Mouse (Mus musculus) spleen, adult 2 months (tissue): ENCODE measurements around the gene Sh3gl1. TPM values are rescaled to one million over a fixed set of nuclear protein-coding genes. Genes with fewer than 3 reads are reported as not detected.
A peak's percentile ranks its signal among the peaks of the same experiment; 100 is the strongest.

Experiments used
- DNase-seq, 2 experiments: peaks; one replicate each; pipeline versions ENCODE4 v3.0.0 to v3.0.0-alpha.2; 2012 to 2021; ENCODE audit warnings: low spot score in 2 of 2, low read depth in 1 of 2
- H3K27ac ChIP-seq: fragments of 200-500 bp; 2 replicates; pipeline ENCODE4 v1.5.1; 2012; ENCODE audit warnings: low read length, inconsistent platforms; ENCODE audit not compliant: insufficient read depth
- H3K27me3 ChIP-seq: fragments of 200-500 bp; 2 replicates; pipeline ENCODE4 v1.6.1; 2012; ENCODE audit warnings: mild to moderate bottlenecking, moderate library complexity, low read length, inconsistent platforms; ENCODE audit not compliant: control insufficient read depth, insufficient read depth
- H3K36me3 ChIP-seq: fragments of 200-500 bp; 2 replicates; pipeline ENCODE4 v1.6.1; 2012; ENCODE audit warnings: mild to moderate bottlenecking, low read length, inconsistent platforms; ENCODE audit not compliant: control insufficient read depth, insufficient read depth
- H3K4me1 ChIP-seq: fragments of 200-500 bp; 2 replicates; pipeline ENCODE4 v1.6.1; 2011; ENCODE audit warnings: inconsistent platforms; ENCODE audit not compliant: control insufficient read depth, insufficient read depth, insufficient read length
- H3K4me3 ChIP-seq: fragments of 200-500 bp; 2 replicates; pipeline ENCODE4 v1.5.1; 2011; ENCODE audit warnings: mild to moderate bottlenecking, inconsistent platforms; ENCODE audit not compliant: insufficient read depth, insufficient read length; ENCODE audit errors: extremely low read depth
- CTCF ChIP-seq: fragments of 200-500 bp; IDR thresholded peaks from 2 replicates; pipeline ENCODE4 v1.5.1; 2011; ENCODE audit warnings: mild to moderate bottlenecking, inconsistent platforms; ENCODE audit not compliant: insufficient read depth, insufficient read length, insufficient replicate concordance; ENCODE audit errors: extremely low read depth
- POLR2A ChIP-seq: fragments of 200-500 bp; IDR thresholded peaks from 2 replicates; pipeline ENCODE4 v1.6.1; 2011; ENCODE audit warnings: low read depth, low read length, inconsistent platforms
- WGBS: fragments of 180-500 bp; shearing (Covaris S2); methylation state at CpG from one replicate; pipeline ENCODE4 v1.1.7; 2018; 5-methylcytosine and 5-hydroxymethylcytosine counted together
- polyA plus RNA-seq: library from polyadenylated mRNA; depleted of rRNA; stranded (reverse); fragments of >200 nt; gene quantifications from 2 replicates; pipeline ENCODE4 v1.2.3, GENCODE M21; 2012

Gene Sh3gl1
- polyA plus RNA-seq, 1 experiment: 72.3 TPM

DNA sequence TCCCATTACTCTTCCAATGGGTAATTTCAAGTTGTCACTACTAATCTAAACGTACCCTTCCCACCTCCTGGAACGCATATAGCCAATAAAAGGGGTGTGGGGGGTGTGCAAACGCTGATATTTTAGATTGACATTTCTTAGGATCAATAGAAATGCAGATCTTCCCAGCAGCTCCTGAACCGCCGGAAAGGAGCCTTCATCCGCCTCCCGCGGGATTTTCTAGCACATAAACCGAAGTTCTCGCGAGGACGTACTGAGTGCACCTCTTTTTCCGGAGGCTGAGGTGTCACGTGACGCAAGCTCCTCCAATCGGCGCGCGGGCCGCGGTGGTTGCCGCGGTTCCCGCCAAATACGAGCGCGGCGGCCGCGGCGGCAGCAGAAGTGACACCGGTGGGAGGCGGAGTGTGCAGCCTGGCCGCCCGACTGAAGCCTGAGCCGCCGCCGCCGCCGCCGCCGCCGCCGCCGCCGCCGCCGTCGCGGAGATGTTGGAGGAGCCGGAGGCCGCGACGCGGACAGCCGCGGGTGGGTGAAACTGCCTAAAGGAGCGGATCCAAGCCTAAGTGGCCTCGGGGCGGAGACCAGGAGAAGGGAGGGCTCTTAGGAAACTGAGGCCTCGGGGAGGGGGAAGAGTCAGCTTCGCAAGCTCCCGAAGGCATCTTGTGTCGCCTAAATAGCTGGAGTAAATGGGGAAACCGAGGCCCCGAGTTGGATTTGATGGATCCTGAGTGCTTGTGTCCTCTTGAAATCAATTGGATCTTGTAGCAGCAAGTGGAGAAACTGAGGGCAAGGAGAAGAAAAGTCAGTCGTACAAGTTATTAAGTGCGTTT lies 3.8 kb upstream of the Sh3gl1 start, which contains the start of gene Chaf1a:
TSS of gene Chaf1a (plus strand) at position 410 of the 827 bp plus-strand sequence.
- Histone ChIP-seq H3K4me1 (0 out of 2 replicates have a peak, but pooled peaks cover 2% of the 10 kb centered on the region), H3K4me3 (peak within 1 kb of the TSS; percentile 61), H3K27me3 (no peaks in the 10 kb centered on the region), H3K27ac (no peak within 1 kb of the TSS), H3K36me3 (no peaks in the 10 kb centered on the region)
- DNase-seq: peak; percentile 89 to 97
- TF ChIP-seq CTCF (no peak), POLR2A (peak; percentile 11; the same call in 1 of the 2 replicates)
- WGBS: 1% methylated on average over 67 of the region's 68 CpGs

GRCm38 (mm10) chr17:56039345-56039744 lies 2.9 kb upstream of the Sh3gl1 start:
- no peak overlapping the region for H3K27ac ChIP-seq
- no peak for DNase-seq
- H3K4me3 ChIP-seq: no peak overlapping the region

GRCm38 (mm10) chr17:56038583-56039261 lies 2.3 kb upstream of the Sh3gl1 start:
- TF ChIP-seq POLR2A: no peak
- Histone ChIP-seq H3K27me3 (no peaks in the 10 kb centered on the region), H3K4me3 (no peak overlapping the region), H3K4me1 (peaks cover 9% of the 10 kb centered on the region; the same call in 1 of the 2 replicates), H3K27ac (no peak overlapping the region), H3K36me3 (no peaks in the 10 kb centered on the region)
- no peak for DNase-seq
- 76% methylated on average over 8 of the region's 8 CpGs for WGBS

More at GRCm38 (mm10) chr17:56039345-56039744, 2.9 kb upstream of the Sh3gl1 start:
- WGBS: 79% methylated on average over 4 of the region's 4 CpGs
- peaks cover 7% of the 10 kb centered on the region; the same call in 1 of the 2 replicates for H3K4me1 ChIP-seq
- no peaks in the 10 kb centered on the region for H3K27me3 ChIP-seq
- TF ChIP-seq CTCF: no peak
- no peak for TF ChIP-seq POLR2A
- no peaks in the 10 kb centered on the region for H3K36me3 ChIP-seq

GRCm38 (mm10) chr17:56036901-56037287 lies 459 bp upstream of the Sh3gl1 start:
- Histone ChIP-seq H3K4me1 (peaks cover 22% of the 10 kb centered on the region; the same call in 1 of the 2 replicates), H3K36me3 (no peaks in the 10 kb centered on the region), H3K27me3 (no peaks in the 10 kb centered on the region), H3K4me3 (peak overlapping the region; percentile 46), H3K27ac (no peak overlapping the region)
- TF ChIP-seq POLR2A (no peak), CTCF (no peak)
- DNase-seq: no peak
- WGBS: 35% methylated on average over 13 of the region's 13 CpGs

DNA sequence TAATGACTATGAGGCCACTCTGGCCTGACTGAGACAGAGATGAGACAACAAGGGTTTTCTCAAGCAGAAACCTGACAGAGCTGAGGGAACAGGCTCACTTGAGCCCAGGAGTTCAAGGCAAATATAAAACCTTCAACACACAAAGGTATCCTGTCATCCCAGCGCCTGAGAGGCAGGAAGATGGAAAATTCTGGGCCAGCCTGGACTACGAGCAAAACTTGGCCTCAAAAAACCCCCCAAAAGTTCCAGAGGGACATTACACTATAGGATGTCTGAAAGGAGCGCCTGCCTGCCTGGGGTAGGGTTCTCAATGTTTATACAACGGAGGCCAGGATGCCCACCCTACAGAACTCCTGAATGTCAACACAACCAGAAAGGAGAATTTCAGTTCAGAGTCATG lies 1.2 kb downstream of the Sh3gl1 start:
- no peaks in the 10 kb centered on the region for H3K27me3 ChIP-seq
- H3K36me3 ChIP-seq: no peaks in the 10 kb centered on the region
- no peak for TF ChIP-seq POLR2A
- no peak for TF ChIP-seq CTCF
- H3K4me3 ChIP-seq: peak overlapping the region; percentile 29
- H3K4me1 ChIP-seq: peaks cover 33% of the 10 kb centered on the region; the same call in 1 of the 2 replicates
- 67% methylated on average over 4 of the region's 4 CpGs for WGBS
- H3K27ac ChIP-seq: peak overlapping the region; percentile 82
- DNase-seq: no peak

- Histone ChIP-seq H3K27me3 (no peaks in the 10 kb centered on the region), H3K4me1 (peaks cover 35% of the 10 kb centered on the region; the same call in 1 of the 2 replicates), H3K27ac (peak overlapping the region; percentile 82), H3K4me3 (peak overlapping the region; percentile 29; the same call in 1 of the 2 replicates), H3K36me3 (no peaks in the 10 kb centered on the region)
- TF ChIP-seq CTCF (no peak), POLR2A (no peak)
- 66% methylated on average over 6 of the region's 6 CpGs for WGBS
- no peak for DNase-seq
Observed at GRCm38 (mm10) chr17:56034726-56035100, 1.7 kb downstream of the Sh3gl1 start.
